In genomic region chr12:99966116-99966770, GRCm38 (mm10) we compare ENCODE assay signal across 8 mouse cellular contexts. TPM values are rescaled to one million over a fixed set of nuclear protein-coding genes. Genes with fewer than 3 reads are reported as not detected.
DNase-seq lines count a peak whose midpoint lies in the region; ATAC-seq and TF ChIP-seq lines count a peak whose summit lies in the region.

No protein-coding gene starts in this region.

- intact Hi-C loops in heart, adult 2 months (cut with DNase I): no loop called here
- intact Hi-C loops in heart, postnatal 10 days (cut with DNase I): loop anchor here (5.0 kb wide), 1 partner anchor 141 kb away; no protein-coding TSS in a partner anchor

- no peak for TF ChIP-seq POLR2A in heart, adult 2 months (IDR thresholded peaks at IDR 0.05; ENCODE audit: insufficient read depth, low read depth, low read length)
- no peak for TF ChIP-seq POLR2A in bone marrow, adult 2 months (IDR thresholded peaks at IDR 0.05; ENCODE audit: borderline replicate concordance, control insufficient read depth, low read depth, low read length)

- H3K27ac ChIP-seq in heart, adult 2 months: no peak overlapping the region
- H3K27ac ChIP-seq in bone marrow, adult 2 months (ENCODE audit: control insufficient read depth, insufficient read depth, low read depth, low read length, poor library complexity): peak overlapping the region; percentile 22; the same call in 1 of the 2 replicates

- DNase-seq in heart, adult 2 months: no peak
- no peak for DNase-seq in heart, postnatal 4 days
- DNase-seq in heart, postnatal 10 days: peak; percentile 10 to 20
- no peak for DNase-seq in adrenal gland, postnatal 36 days
- DNase-seq in cerebellum, adult 9-11 months: no peak
- no peak for DNase-seq in ovary, postnatal 14 days (ENCODE audit: low spot score)

- no peak for TF ChIP-seq CTCF in heart, adult 2 months (IDR thresholded peaks at IDR 0.05)
- TF ChIP-seq CTCF in bone marrow, adult 2 months (IDR thresholded peaks at IDR 0.05; ENCODE audit: control insufficient read depth, insufficient read depth, low read length): no peak

- peaks cover 12% of the 10 kb centered on the region for H3K27me3 ChIP-seq in heart, adult 2 months (ENCODE audit: control insufficient read depth, insufficient read depth, low read length)

- peak overlapping the region; percentile 56 for H3K9ac ChIP-seq in heart, adult 2 months (ENCODE audit: low read depth, low read length)

- TF ChIP-seq EP300 in heart, adult 2 months (IDR thresholded peaks at IDR 0.05; ENCODE audit: insufficient read depth, low read depth, low read length): no peak

- 0 out of 2 replicates have a peak, but pooled peaks have one; percentile 11 for ATAC-seq in megakaryocyte, adult 5-6 weeks (ENCODE audit: poor library complexity, severe bottlenecking)

- no peaks in the 10 kb centered on the region for H3K79me2 ChIP-seq in heart, adult 2 months (replicated peaks; ENCODE audit: control insufficient read depth, insufficient read depth, low read length)

- no peaks in the 10 kb centered on the region for H3K36me3 ChIP-seq in heart, adult 2 months (ENCODE audit: control insufficient read depth, insufficient read depth, low read length)

- WGBS in heart, adult 2 months: 11% methylated on average over 25 of the region's 25 CpGs
- 12% methylated on average over 25 of the region's 25 CpGs for WGBS in bone marrow, adult 2 months

- peak overlapping the region; percentile 58 for H3K4me3 ChIP-seq in heart, adult 2 months
- peak overlapping the region; percentile 46 for H3K4me3 ChIP-seq in bone marrow, adult 2 months (replicated peaks; ENCODE audit: control insufficient read depth, low read depth, low read length)

- no peaks in the 10 kb centered on the region for H3K4me1 ChIP-seq in heart, adult 2 months (ENCODE audit: control insufficient read depth, insufficient read depth, low read length)
- no peaks in the 10 kb centered on the region for H3K4me1 ChIP-seq in bone marrow, adult 2 months (ENCODE audit: control insufficient read depth, insufficient read depth, low read length)

RNA-seq across cellular contexts. Expression of gene Kcnk13, which starts 1.9 kb away (rescaled TPM):
- total RNA-seq in heart, adult 2 months (2021): under 1 TPM; 0.31 to 0.39 TPM
- 0.35 TPM in 2 replicates for polyA plus RNA-seq in heart, adult 2 months (2012; rRNA removed)
- under 1 TPM; 0.25 to 0.55 TPM for total RNA-seq in heart, postnatal 4 days (2021)
- 0.82 TPM in 1 of 2 replicates, not detected in the other for polyA plus RNA-seq in bone marrow, adult 2 months (2011; ENCODE audit: insufficient read depth, insufficient read length, low replicate concordance, missing spikeins)
- under 1 TPM; 0.62 to 0.74 TPM for total RNA-seq in heart, postnatal 10 days (2021)
- 0.16 and 0.23 TPM in 2 replicates for total RNA-seq in megakaryocyte, adult 5-6 weeks (2015)
- total RNA-seq in megakaryocyte, adult 5-6 weeks (2017): 0.16 and 0.40 TPM in 2 replicates
- total RNA-seq in adrenal gland, postnatal 36 days (2021): 1 to 10 TPM in 1 of 2 experiments, under 1 TPM in 1; 0.46 to 1.3 TPM

Comparison
In these comparisons a context has a peak if more than half of its experiments do, and no peak if none do; other contexts are left out.
1. DNase-seq: peak in heart, postnatal 10 days (2 of 2); none in heart, adult 2 months (0 of 2), heart, postnatal 4 days (single experiment), adrenal gland, postnatal 36 days (0 of 2), cerebellum, adult 9-11 months (single experiment) and ovary, postnatal 14 days (single experiment).